Mouse (Mus musculus) MN1 (cell line): ENCODE measurements around the gene Phf19.

Experiments used
- DNase-seq: peaks from one replicate; pipeline ENCODE4 v3.0.0-alpha.2; 2016; ENCODE audit warnings: low spot score

Phf19 gene

GRCm38 (mm10) chr2:34896821-34897460, 16.9 kb downstream of the Phf19 start:
- no peak for DNase-seq

- no peak for DNase-seq
Measured at GRCm38 (mm10) chr2:34895503-34896113, 18.2 kb downstream of the Phf19 start.

- DNase-seq = no peak
Measured at GRCm38 (mm10) chr2:34893950-34894349, 19.9 kb downstream of the Phf19 start.

- no peak for DNase-seq
Measured at GRCm38 (mm10) chr2:34884186-34884585, 29.6 kb downstream of the Phf19 start.

- no peak for DNase-seq
Measured at GRCm38 (mm10) chr2:34883190-34883589, 30.6 kb downstream of the Phf19 start.

GRCm38 (mm10) chr2:34882757-34883156, 31.1 kb downstream of the Phf19 start:
- no peak for DNase-seq

GRCm38 (mm10) chr2:34880054-34880453, 33.8 kb downstream of the Phf19 start:
- DNase-seq = no peak

GRCm38 (mm10) chr2:34874816-34875345, 38.9 kb downstream of the Phf19 start, which contains the start of gene Psmd5:
Gene Psmd5 (minus strand): TSS chr2:34874968.
- no peak for DNase-seq

GRCm38 (mm10) chr2:34874271-34874670, 39.6 kb downstream of the Phf19 start, which contains the start of gene Cutal:
Gene Cutal (plus strand): TSS chr2:34874396.
- DNase-seq = no peak

- DNase-seq = peak; percentile 100
Measured at GRCm38 (mm10) chr2:34870520-34871474, 43.0 kb downstream of the Phf19 start.

- peak; percentile 54 for DNase-seq
Measured at GRCm38 (mm10) chr2:34869680-34870079, 44.1 kb downstream of the Phf19 start.

GRCm38 (mm10) chr2:34857728-34858127, 56.1 kb downstream of the Phf19 start:
- DNase-seq = no peak

- no peak for DNase-seq
Measured at GRCm38 (mm10) chr2:34855265-34855664, 58.6 kb downstream of the Phf19 start.

- no peak for DNase-seq
Measured at GRCm38 (mm10) chr2:34847702-34848101, 66.1 kb downstream of the Phf19 start.
